Mouse (Mus musculus) G1E (cell line): Measurements from ENCODE around the gene Prrc2a. TPM values are rescaled to one million over a fixed set of nuclear protein-coding genes. Genes with fewer than 3 reads are reported as not detected.

Experiments
- ATAC-seq: 2 replicates; pipeline ENCODE4 v1.8.0; 2016; ENCODE audit warnings: mild to moderate bottlenecking; ENCODE audit not compliant: insufficient number of reproducible peaks, poor library complexity, low FRiP score, severe bottlenecking; ENCODE audit errors: extremely low read depth
- DNase-seq: peaks from one replicate; pipeline ENCODE4 v3.0.0; 2012; ENCODE audit warnings: low spot score
- H3K27me3 ChIP-seq: 2 replicates; pipeline ENCODE4 v1.6.1; 2012; ENCODE audit warnings: mild to moderate bottlenecking, low read length, inconsistent platforms; ENCODE audit not compliant: insufficient read depth
- H3K36me3 ChIP-seq: replicated peaks from 2 replicates; pipeline ENCODE3; 2012; ENCODE audit warnings: mild to moderate bottlenecking, inconsistent platforms
- H3K4me1 ChIP-seq: 2 replicates; pipeline ENCODE4 v1.6.1; 2012; ENCODE audit warnings: low read depth, low read length, inconsistent platforms, mixed read lengths; ENCODE audit not compliant: insufficient read depth
- H3K4me3 ChIP-seq: 2 replicates; pipeline ENCODE4 v1.5.1; 2012; ENCODE audit warnings: low read depth, mild to moderate bottlenecking, inconsistent platforms, low read length, moderate library complexity, mixed read lengths
- H3K9me3 ChIP-seq: replicated peaks from 2 replicates; pipeline ENCODE4 v1.6.1; 2012; ENCODE audit warnings: inconsistent platforms
- CTCF ChIP-seq: IDR thresholded peaks from 2 replicates; pipeline ENCODE4 v1.5.1; 2012; ENCODE audit warnings: low read depth, low read length, inconsistent platforms, mixed read lengths
- GATA1 ChIP-seq: IDR thresholded peaks from 2 replicates; pipeline ENCODE4 v1.6.1; 2012; ENCODE audit warnings: borderline replicate concordance, low read length, inconsistent platforms, mixed read lengths
- GATA2 ChIP-seq: IDR thresholded peaks from 2 replicates; pipeline ENCODE4 v1.6.1; 2012; ENCODE audit warnings: low read depth, low read length, inconsistent platforms, borderline replicate concordance
- POLR2AphosphoS5 ChIP-seq: IDR thresholded peaks from 2 replicates; pipeline ENCODE4 v1.6.1; 2012; ENCODE audit warnings: low read depth, low read length, inconsistent platforms; ENCODE audit not compliant: insufficient replicate concordance
- TAL1 ChIP-seq: conservative IDR thresholded peaks from 2 replicates; pipeline ENCODE4 v1.6.1; 2012; ENCODE audit warnings: low read depth, low read length, inconsistent platforms, mixed read lengths
- polyA plus RNA-seq: library from polyadenylated mRNA; stranded (reverse); fragments of >175 nt; gene quantifications from 2 replicates; pipeline ENCODE4 v1.2.3, GENCODE M21; 2012
- total RNA-seq, 2 experiments: library from RNA; stranded (forward) in 1 of 2; stranded (reverse) in 1 of 2; fragments of 200-1000 nt in 1 of 2; fragments of >200 nt in 1 of 2; fragmentation: Nextera tagmentation in 1 of 2; gene quantifications; 2 replicates each; pipeline ENCODE4 v1.2.3; 2014 to 2017

Prrc2a gene
- total and polyA plus RNA-seq, 3 experiments, result 35.3 to 1,682 (median 773) TPM

DNA sequence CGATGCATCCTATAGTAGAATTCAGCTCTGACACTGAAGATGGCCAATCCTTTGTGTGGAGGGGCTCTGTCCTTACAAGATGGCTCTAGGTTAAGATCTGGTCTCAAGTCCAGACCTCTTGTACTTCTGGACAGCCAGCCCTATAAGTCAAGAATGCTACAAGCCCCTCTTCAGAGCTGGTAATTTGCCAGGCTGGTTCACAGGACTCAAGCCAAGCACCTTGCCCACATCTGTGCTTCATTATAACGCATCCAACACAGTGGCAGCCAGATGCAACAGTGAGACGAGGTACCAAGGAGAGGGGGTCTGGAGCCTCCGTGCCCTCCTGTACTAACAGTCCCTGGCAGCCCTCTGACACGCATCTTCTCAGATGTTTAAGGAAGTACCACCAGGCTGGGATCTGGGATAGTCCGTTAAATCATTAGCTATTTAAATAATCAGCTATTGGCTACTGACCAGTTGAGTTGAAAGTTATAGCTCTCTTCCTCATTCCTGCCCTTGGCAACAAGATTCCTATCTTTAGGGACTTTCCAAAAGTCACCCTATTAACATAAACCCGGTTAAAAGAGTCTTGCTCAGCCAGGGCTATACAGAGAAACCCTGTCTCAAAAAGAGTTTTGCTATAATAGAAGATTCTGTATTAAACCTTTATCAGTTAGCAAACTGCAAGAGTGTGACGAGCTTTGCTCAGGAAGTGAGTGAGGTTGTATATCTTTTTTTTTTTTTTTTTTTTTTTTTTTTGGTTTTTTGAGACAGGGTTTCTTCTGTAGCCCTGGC lies 9.7 kb upstream of the Prrc2a start:
- TF ChIP-seq POLR2AphosphoS5 (no peak), GATA1 (no peak), TAL1 (no peak), CTCF (no peak), GATA2 (no peak)
- Histone ChIP-seq H3K4me1 (peaks cover 46% of the 10 kb centered on the region), H3K9me3 (no peaks in the 10 kb centered on the region), H3K27me3 (peaks cover 27% of the 10 kb centered on the region), H3K36me3 (no peaks in the 10 kb centered on the region), H3K4me3 (peak overlapping the region; percentile 4; the same call in 1 of the 2 replicates)
- ATAC-seq (peak; percentile 49), DNase-seq (no peak)

DNA sequence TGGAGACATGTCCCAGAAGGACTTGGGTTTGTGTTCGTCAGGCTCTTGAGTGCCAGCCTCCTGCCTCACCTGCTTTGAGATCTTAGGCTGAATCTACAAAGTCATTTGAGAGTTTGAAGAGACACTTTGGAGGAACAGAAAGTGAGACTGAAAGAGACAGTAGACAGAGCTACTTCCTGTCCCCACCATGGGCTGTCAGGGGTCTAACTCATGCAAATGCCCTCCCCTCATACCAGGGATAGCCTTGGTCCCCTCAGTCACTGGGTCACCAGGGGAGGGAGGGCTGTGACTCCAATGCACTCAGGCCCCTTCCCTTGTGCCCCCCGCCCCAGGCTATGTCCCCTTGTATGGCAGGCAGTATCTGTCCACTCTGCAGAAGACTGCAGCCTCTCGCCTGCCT lies 8.6 kb upstream of the Prrc2a start:
- no peaks in the 10 kb centered on the region for H3K36me3 ChIP-seq
- DNase-seq, result no peak
- no peak for TF ChIP-seq TAL1
- TF ChIP-seq CTCF, result no peak
- TF ChIP-seq GATA1, result no peak
- no peak for TF ChIP-seq POLR2AphosphoS5
- no peaks in the 10 kb centered on the region for H3K9me3 ChIP-seq
- no peak overlapping the region for H3K4me3 ChIP-seq
- peaks cover 27% of the 10 kb centered on the region for H3K27me3 ChIP-seq
- H3K4me1 ChIP-seq, result peaks cover 47% of the 10 kb centered on the region
- ATAC-seq, result no peak

- H3K36me3 ChIP-seq, result no peaks in the 10 kb centered on the region
- TF ChIP-seq GATA2 (no peak), CTCF (no peak), GATA1 (no peak), POLR2AphosphoS5 (no peak)
- no peak for DNase-seq
- ATAC-seq, result no peak
- H3K4me1 ChIP-seq, result peaks cover 46% of the 10 kb centered on the region
- no peaks in the 10 kb centered on the region for H3K9me3 ChIP-seq
- no peak overlapping the region for H3K4me3 ChIP-seq
- peaks cover 27% of the 10 kb centered on the region for H3K27me3 ChIP-seq
Observed at GRCm38 (mm10) chr17:35172445-35173234, 7.9 kb upstream of the Prrc2a start.

- ATAC-seq, result no peak
Observed at GRCm38 (mm10) chr17:35168541-35169207, 4.0 kb upstream of the Prrc2a start.

GRCm38 (mm10) chr17:35167794-35168193 lies 3.1 kb upstream of the Prrc2a start:
- Histone ChIP-seq H3K36me3 (peaks cover 8% of the 10 kb centered on the region), H3K4me1 (peaks cover 38% of the 10 kb centered on the region), H3K27me3 (peaks cover 15% of the 10 kb centered on the region; the same call in 1 of the 2 replicates), H3K4me3 (no peak overlapping the region), H3K9me3 (no peaks in the 10 kb centered on the region)
- TF ChIP-seq GATA1 (no peak), GATA2 (no peak), CTCF (no peak), TAL1 (no peak), POLR2AphosphoS5 (no peak)
- DNase-seq (no peak), ATAC-seq (no peak)

More at GRCm38 (mm10) chr17:35168541-35169207, 4.0 kb upstream of the Prrc2a start:
- Histone ChIP-seq H3K27me3 (peaks cover 23% of the 10 kb centered on the region; the same call in 1 of the 2 replicates), H3K4me3 (no peak overlapping the region), H3K9me3 (no peaks in the 10 kb centered on the region), H3K36me3 (peaks cover under 1% of the 10 kb centered on the region), H3K4me1 (peaks cover 41% of the 10 kb centered on the region)
- TF ChIP-seq CTCF, result no peak; the same call in 1 of the 2 replicates
- TF ChIP-seq GATA1, result no peak
- no peak for TF ChIP-seq TAL1
- no peak for TF ChIP-seq POLR2AphosphoS5
- TF ChIP-seq GATA2, result no peak
- no peak for DNase-seq

GRCm38 (mm10) chr17:35166352-35167035 lies 1.8 kb upstream of the Prrc2a start:
- Histone ChIP-seq H3K9me3 (no peaks in the 10 kb centered on the region), H3K27me3 (peaks cover 4% of the 10 kb centered on the region; the same call in 1 of the 2 replicates), H3K36me3 (peaks cover 21% of the 10 kb centered on the region), H3K4me3 (no peak overlapping the region), H3K4me1 (peaks cover 43% of the 10 kb centered on the region)
- ATAC-seq (no peak), DNase-seq (no peak)
- TF ChIP-seq POLR2AphosphoS5 (no peak), GATA2 (no peak), GATA1 (no peak), TAL1 (no peak), CTCF (peak; percentile 36; the same call in 1 of the 2 replicates)
